Mouse (Mus musculus) layer of hippocampus, adult 18-20 months (tissue): Measurements from ENCODE around the gene Fbxl18. TPM values are rescaled to one million over a fixed set of nuclear protein-coding genes. Genes with fewer than 3 reads are reported as not detected.
"Not testable (repeated sequence)": the region's sequence is repeated elsewhere in the genome, so short reads cannot be mapped to it uniquely, and the experiment has no call there.

Source experiments
- DNase-seq, 2 experiments: peaks; one replicate each; pipeline ENCODE4 v3.0.0; 2022; ENCODE audit warnings: low spot score in 2 of 2
- total RNA-seq, 2 experiments: library from RNA; stranded (reverse); gene quantifications; 2 replicates each; pipeline ENCODE4 v1.2.3; 2021

Gene Fbxl18
- total RNA-seq, 2 experiments from 2014 or later = 33.9 to 37.6 TPM

DNA sequence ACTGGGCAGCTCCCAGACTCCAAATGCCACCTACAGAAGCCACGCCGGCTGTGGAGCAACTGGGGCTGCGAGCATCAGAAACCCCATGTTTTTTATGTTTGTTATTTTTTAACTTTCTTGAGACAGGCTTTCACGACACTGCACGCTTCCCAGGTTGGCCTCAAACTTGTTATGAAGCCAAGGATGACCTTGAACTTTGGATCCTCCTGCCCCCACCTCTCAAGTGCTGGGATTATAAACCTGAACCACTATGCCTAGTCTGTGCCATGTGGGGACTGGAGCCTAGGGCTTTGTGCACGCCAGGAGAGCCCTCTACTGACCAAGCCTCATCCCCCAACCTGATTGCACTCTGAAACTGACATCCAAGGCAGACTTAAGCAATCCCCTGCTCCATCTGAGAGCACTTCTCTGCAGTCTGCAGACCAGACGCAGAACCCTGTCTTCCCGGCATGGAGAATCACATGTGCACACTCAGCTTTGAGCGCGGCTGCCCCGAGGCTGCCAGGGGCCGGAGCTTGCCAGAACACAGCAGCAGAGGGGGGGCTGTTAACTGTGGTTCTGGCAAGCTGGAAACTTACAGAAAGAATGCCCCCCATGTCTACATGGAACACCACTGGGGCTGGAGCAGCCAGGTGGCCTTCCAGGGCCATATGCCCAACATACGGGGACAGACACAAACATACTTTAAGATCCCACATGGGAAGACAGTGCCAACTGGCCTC is 20.3 kb downstream of the Fbxl18 start:
- DNase-seq = no peak

DNA sequence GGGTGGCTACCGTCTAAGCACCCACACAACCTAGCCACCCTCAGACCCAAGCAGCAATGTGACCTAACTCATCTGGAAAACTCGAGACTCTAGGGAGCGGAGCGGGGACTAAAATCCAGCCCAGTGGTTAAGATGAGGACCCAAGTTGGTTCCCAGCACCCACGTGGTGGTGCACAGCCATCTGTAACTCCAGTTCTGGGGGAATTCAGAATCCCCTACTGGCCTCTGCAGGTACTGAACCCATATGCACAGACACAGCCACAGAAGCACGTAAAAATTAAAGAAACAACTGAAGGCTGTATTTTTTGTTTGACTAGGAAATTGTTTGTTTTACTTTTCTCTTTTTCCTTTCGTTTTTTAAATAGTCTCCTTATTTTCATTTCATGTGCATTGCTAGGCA is 21.5 kb downstream of the Fbxl18 start:
- DNase-seq = no peak

- no peak for DNase-seq
Observed at GRCm38 (mm10) chr5:142871765-142872164, 23.5 kb downstream of the Fbxl18 start.

GRCm38 (mm10) chr5:142869463-142869862 is 25.8 kb downstream of the Fbxl18 start:
- DNase-seq = peak in 1 of 2 experiments; percentile 48

- DNase-seq = peak; percentile 85 to 91
Observed at GRCm38 (mm10) chr5:142857763-142858229, 37.4 kb downstream of the Fbxl18 start.

- DNase-seq = no peak
Observed at GRCm38 (mm10) chr5:142856408-142856807, 38.8 kb downstream of the Fbxl18 start.

DNA sequence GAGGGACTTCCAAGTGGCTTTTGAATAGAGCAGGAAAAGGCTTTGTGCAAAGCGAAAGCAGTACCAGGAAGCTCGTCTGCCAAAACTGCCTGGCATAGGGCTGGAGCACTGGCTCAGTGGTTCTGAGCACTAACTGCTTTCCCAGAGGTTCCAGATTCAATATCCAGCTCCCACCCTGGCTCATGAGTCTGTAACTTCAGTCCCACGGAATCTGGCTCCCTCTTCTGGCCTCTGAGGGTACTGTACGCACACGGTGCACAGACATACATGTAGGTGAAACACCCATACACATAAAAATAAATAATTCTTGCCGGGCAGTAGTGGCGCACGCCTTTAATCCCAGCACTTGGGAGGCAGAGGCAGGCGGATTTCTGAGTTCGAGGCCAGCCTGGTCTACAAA is 40.3 kb downstream of the Fbxl18 start:
- DNase-seq = peak in 1 of 2 experiments; percentile 69

GRCm38 (mm10) chr5:142853585-142853984 is 41.6 kb downstream of the Fbxl18 start:
- no peak for DNase-seq

- no peak for DNase-seq
Observed at GRCm38 (mm10) chr5:142851681-142852049, 43.6 kb downstream of the Fbxl18 start.

DNA sequence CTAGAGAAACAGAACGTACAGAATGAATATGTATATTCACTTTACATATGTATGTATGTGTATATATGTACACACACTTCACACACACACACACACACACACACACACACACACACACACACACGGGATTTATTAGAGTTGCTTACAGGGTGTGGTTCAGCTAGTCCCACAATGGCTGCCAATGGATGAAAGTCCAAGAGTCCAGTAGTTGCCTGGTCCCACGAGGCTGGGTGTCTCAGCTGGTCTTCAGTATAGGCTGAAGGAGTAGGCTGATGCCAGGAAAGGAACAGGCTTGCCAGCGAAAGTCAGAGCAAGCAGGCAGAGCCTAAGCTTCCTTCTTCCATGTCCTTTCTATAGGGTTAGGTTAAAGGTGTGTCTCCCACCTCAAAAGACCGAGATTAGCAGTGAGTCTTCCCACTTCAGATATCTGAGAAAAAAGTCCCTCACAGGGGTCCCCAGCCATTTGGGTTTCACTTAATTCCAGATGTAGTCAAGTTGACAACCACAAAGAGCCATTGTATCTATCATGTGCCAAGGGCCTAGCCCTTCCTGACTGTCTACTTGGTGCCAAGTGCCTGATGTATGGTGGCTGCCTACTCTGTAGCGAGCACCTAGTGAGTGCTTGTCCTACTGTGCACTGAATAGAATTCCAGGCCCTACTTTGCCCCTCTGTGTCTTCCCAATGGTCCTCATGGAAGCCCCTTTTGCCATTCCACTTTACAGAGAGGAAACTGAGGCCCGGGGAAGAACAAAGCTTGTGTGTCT is 44.1 kb downstream of the Fbxl18 start:
- DNase-seq = no peak

DNA sequence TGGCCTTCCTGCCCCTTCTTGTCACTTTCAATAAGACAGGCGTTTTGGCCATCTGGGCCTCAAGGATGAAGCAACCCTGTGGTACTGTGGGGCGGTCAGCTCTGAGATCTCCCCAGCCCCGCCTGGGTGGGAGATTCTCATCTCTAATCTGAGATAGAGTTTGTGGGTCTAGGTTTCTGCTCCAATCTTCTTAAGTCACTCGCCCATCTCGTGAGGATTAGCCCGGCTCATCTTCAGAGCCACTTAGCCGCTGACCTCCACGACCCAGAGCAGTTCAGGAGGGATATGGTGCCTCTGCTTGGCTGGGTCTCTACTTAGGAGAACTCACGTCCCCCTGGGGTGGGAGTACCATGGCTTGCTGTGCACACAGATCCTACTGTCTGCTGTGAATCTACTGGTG is 44.7 kb downstream of the Fbxl18 start:
- no peak for DNase-seq

DNA sequence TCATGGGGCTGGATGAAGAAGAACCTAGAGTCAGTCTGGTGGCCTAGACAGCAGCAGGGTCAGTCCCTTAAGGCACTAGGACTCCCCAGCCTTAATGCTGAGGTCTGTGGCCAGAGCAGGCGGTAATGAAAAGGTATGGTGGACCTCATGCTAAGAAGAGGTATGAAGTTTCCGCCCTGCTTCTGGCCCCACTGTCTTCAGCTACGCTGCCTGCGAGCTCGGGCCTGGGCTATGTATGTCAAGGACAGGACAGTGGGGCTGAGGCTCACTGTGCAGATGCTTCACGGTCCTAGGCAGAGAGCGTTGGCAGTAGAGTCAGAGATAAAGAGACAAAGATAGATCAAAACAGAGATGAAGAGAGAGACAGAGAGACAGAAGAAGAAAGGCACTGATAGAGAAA is 46.3 kb downstream of the Fbxl18 start:
- no peak for DNase-seq

- DNase-seq = no peak
Observed at GRCm38 (mm10) chr5:142848149-142848548, 47.1 kb downstream of the Fbxl18 start.

DNA sequence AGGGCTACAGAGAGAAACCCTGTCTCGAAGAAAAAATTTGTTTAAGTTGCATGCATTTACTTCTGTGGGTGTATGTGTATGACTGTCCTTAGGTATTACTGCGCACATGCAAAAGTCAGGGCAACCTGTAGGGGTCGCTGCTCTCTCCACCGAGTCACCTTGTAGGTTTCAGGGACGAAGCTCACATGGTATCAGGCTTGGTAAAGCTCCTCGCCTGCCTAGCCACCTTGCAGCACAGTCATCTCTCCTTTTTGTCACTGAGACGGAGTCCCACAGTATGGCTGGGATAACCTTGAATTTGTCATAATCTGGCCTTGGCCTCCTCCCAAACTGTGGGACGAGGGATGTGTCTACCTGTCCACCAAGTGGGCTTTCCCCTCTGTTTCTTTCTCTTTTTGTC is 50.8 kb downstream of the Fbxl18 start:
- no peak for DNase-seq

- DNase-seq = no peak
Observed at GRCm38 (mm10) chr5:142842137-142842642, 53.0 kb downstream of the Fbxl18 start.

GRCm38 (mm10) chr5:142841372-142842136 is 53.7 kb downstream of the Fbxl18 start:
- DNase-seq = no peak

DNA sequence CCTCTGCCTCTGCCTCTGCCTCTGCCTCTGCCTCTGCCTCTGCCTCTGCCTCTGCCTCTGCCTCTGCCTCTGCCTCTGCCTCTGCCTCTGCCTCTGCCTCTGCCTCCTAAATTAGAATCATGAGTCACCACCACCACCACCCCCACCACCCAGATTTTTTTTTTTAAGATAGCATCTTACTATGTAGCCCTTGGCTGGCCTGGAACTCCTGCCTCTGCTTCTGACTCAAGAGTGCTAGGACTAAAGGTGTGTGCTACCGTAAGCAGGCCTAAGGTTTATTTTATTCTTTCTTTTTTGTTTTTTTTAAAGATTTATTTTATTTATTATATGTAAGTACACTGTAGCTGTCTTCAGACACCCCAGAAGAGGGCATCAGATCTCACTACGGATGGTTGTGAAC is 57.8 kb downstream of the Fbxl18 start:
- DNase-seq = not testable (repeated sequence)

DNA sequence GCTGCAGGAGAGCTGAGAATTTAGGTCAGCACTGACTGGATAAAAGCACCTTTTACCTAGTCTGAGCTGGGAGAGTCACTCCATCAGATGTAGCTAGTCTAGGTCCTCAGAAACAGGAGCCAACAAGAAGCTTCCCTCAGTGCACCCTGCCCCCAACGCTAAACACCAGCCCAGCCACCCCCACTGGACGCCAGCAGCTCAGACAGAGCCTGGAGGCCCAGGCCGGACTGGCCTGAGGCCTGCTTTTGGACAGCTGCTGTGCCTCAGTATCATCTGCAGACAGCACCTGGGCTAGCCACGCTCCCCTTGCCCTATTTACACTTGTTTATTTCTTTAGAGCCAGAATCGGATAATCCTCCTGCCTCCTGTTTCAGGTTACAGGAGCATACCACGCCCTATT is 58.3 kb downstream of the Fbxl18 start:
- no peak for DNase-seq

- no peak for DNase-seq
Observed at GRCm38 (mm10) chr5:142833646-142834438, 61.4 kb downstream of the Fbxl18 start.

GRCm38 (mm10) chr5:142826131-142826530 is 69.1 kb downstream of the Fbxl18 start:
- no peak for DNase-seq

- DNase-seq = no peak
Observed at GRCm38 (mm10) chr5:142825665-142826064, 69.6 kb downstream of the Fbxl18 start.
